Mouse (Mus musculus) erythroblast, embryonic 14.5 days (primary cell): ENCODE results near the gene Plekhh1.

ENCODE experiments used
- GATA1 ChIP-seq: IDR thresholded peaks from 2 replicates; pipeline ENCODE4 v1.6.1; 2012; ENCODE audit warnings: low read length, inconsistent platforms, mixed read lengths
- TAL1 ChIP-seq: IDR thresholded peaks from 3 replicates; pipeline ENCODE4 v1.6.1; 2012; ENCODE audit warnings: low read length, inconsistent platforms, mixed read lengths

DNA sequence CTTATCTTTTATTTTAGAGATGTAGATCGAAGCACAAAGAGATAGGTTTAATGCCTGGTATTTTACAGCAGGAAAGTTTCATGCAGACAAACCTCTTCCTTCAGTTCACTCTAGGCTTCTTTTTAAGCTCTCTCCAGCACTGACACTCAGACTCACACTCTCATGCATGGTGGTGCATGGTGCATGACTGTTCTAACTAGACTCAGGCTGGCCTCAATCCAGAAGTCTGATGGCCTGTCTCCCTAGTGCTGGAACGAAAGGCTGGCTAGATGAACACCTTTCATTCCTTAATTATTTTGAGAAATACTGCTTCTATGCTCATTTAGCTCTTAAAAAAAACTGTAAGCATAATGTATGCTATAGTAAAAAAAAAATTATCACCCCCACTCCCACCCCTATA is 23.1 kb downstream of the Plekhh1 start:
- TF ChIP-seq TAL1 = no peak
- TF ChIP-seq GATA1 = no peak
